Mouse (Mus musculus): ENCODE measurements around the gene Ccnf. TPM values are rescaled to one million over a fixed set of nuclear protein-coding genes. Genes with fewer than 3 reads are reported as not detected.

Ccnf gene
- polyA plus RNA-seq (2014; fragmentation: Illumina TruSeq; extraction: RNeasy Lipid Tissue Mini Kit (QIAGEN cat#74804)), result 5.2 TPM

DNA sequence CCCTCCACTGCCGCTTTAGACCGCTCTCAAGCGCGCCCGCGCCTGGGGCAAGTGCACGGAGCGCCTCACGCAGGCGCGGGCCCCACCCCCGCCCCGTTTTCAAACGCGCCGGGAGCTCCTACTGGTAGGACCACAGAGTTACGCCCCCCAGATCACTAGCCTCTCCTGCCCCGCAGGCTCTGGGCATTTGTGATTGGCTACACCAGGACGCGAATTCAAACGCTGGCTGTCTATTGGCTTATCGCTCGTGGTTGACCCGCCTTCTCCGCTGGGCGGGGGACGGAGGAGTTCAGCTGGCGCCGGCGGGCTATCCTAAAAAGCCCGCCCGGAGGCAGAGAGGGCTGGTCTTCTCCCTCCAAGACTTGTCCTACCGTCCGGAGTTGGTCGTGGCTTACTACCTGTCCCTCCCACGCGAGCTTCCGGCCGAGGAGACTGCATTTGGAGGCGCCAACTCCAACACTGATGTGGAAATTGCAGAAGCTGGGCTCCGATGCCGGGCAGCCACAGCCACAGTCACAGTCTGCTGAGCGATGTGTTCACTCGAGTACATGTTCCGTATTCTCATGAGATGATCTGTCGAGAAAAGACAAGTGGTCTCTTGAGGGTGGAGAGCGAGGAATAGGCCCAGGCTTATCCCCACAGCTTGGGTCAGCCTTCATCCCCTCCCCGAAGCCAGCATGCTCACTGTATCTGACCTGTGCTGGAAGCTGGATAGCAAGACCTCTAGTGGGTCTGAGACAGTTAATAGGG is at the start of gene Ccnf:
Gene Ccnf (minus strand): TSS at position 165 of the 750 bp plus-strand sequence.

DNA sequence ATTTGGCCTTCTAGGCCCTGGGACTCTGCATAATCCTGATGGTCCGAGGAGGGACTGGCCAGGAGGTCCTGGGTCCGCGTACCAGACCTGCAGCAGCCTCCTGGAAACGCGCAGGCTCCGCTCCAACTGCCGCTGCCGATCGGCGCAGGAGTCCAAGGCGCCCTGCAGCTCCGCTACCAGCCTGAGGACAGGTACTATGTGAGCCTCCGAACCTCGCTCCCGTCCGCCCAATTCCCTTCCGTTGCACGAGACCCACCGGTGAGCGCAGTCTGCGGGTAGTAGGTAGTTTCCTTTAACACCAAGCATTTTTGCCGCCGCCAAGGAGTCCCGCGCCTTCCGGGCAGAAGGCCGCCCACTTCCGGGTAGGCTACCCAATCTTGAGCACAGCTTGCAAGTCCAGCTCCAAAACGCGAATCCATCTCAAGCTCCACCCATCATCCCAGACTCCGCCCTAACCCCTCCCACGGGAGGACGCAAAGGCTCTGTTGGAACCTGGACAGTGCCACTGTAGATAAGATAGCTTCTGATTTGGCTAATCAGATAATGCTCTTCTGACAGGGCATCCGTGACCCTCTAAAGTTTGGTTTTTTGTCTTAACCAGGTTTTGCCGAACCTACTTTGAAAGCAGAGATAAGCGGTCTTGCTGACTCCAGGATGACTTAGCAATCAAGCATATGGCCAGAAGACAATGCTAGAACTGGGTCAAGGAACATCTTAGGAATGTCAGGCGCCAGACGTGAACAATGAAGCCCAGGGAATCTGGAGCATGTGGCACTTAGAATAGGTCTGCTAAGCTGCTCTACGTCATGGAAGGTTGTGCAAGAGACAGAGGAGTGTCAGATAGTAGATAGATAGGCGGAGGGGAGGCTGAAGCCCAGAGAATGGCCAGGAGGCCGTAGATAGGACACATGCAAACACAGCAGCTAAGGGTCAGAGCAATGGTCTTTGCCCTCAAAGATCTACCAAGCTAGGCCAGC is 30.6 kb downstream of the Ccnf start, which contains the start of gene Tedc2:
Gene Tedc2 (minus strand): TSS at position 417 of the 977 bp plus-strand sequence.

DNA sequence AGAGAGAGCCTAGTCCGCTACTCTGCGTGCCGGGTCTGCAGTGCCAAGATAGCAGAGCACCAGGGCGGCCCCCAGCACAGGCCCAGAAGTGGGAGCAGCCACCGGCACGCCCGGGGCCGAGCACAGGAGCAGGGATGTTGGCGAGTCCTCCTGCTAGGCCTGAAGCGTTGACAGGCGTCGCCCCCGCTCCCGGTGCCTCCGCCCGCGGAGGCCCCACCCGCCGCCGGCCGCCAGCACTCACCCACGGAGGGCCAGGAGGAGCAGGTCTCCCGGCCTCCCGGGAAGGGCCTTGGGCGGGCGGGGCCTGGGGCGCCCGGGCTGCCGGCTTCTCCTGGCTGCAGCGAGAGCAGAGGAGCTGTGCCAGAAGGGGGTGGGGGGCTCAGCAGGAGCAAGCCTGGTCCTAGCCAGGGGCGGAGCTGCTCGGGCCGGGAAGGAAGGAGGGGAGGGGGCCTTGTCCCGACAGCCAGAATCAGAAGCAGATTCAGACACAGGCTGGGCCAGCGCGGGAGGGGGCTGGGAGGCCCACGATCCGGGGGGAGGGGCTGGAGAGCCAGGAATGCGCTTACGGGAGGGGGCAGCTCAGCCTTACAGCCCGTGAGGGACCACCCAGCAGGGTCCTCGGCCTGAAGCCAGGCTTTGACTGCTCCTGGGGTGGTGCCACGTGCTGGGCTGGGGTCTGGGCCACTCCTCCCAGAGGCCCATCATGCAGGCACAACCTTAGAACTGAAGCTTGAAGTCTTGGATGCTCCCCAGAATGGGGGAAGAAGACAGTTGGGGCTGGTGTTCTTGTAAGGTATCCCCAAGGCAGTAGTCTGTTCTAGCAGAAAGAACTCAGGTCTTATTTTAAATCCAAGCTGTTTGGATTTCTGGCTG is 42.0 kb downstream of the Ccnf start, which contains the start of gene Ntn3:
Gene Ntn3 (minus strand): TSS at position 489 of the 873 bp plus-strand sequence.

DNA sequence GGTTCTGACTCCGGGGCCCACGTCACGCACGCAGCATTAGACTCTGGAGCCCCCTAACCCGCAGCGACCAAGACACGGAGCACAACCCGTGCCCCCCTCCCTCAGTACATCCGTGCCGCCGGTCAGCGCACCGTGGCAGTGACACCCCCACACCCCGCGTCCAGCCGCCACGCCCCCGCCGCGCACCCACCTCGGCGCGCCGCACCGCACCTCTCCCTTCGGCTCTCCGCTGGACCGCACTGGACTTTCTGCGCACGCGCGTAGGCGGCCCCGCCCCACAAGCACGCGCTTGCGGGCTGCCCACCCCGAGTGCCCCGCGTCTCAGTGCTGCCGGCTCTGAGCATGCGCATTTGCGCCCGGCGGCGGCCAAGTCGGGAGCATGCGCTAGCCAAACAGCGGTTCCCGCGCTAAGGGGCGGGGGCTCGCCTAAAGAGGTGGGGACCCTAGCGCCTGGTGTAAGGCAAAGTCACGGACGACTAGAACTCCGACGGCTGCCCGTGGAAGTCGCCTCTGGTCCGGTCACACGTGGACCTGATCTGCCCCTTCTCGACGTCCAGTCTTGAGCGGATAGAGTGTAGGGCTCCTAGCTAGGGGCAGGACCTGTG is 45.9 kb downstream of the Ccnf start, which contains the start of gene Tbc1d24:
Gene Tbc1d24 (minus strand): TSS at position 279 of the 605 bp plus-strand sequence.

Other genes starting within 250 kb of the Ccnf start
- gene Prss27, start 213.3 kb downstream of the Ccnf start, polyA plus RNA-seq (2014; fragmentation: Illumina TruSeq; extraction: RNeasy Lipid Tissue Mini Kit (QIAGEN cat#74804)), result not detected
- gene Kctd5, start 178.0 kb downstream of the Ccnf start, polyA plus RNA-seq (2014; fragmentation: Illumina TruSeq; extraction: RNeasy Lipid Tissue Mini Kit (QIAGEN cat#74804)), result 64.0 TPM
- gene Pdpk1, start 100.6 kb downstream of the Ccnf start, polyA plus RNA-seq (2014; fragmentation: Illumina TruSeq; extraction: RNeasy Lipid Tissue Mini Kit (QIAGEN cat#74804)), result 52.1 TPM
- gene Amdhd2, start 87.7 kb downstream of the Ccnf start, polyA plus RNA-seq (2014; fragmentation: Illumina TruSeq; extraction: RNeasy Lipid Tissue Mini Kit (QIAGEN cat#74804)), result not detected
- 42.9 TPM for gene Atp6v0c, start 81.8 kb downstream of the Ccnf start, polyA plus RNA-seq (2014; fragmentation: Illumina TruSeq; extraction: RNeasy Lipid Tissue Mini Kit (QIAGEN cat#74804))
- 18.2 TPM for gene Tbc1d24, start 45.9 kb downstream of the Ccnf start, polyA plus RNA-seq (2014; fragmentation: Illumina TruSeq; extraction: RNeasy Lipid Tissue Mini Kit (QIAGEN cat#74804))
- 0.48 TPM for gene Ntn3, start 42.0 kb downstream of the Ccnf start, polyA plus RNA-seq (2014; fragmentation: Illumina TruSeq; extraction: RNeasy Lipid Tissue Mini Kit (QIAGEN cat#74804))
- gene Tedc2, start 30.6 kb downstream of the Ccnf start, polyA plus RNA-seq (2014; fragmentation: Illumina TruSeq; extraction: RNeasy Lipid Tissue Mini Kit (QIAGEN cat#74804)), result 4.7 TPM
- not detected for gene Abca17, start 99.6 kb upstream of the Ccnf start, polyA plus RNA-seq (2014; fragmentation: Illumina TruSeq; extraction: RNeasy Lipid Tissue Mini Kit (QIAGEN cat#74804))
- 1.7 TPM for gene Abca3, start 100.5 kb upstream of the Ccnf start, polyA plus RNA-seq (2014; fragmentation: Illumina TruSeq; extraction: RNeasy Lipid Tissue Mini Kit (QIAGEN cat#74804))
- 81.8 TPM for gene Rnps1, start 163.1 kb upstream of the Ccnf start, polyA plus RNA-seq (2014; fragmentation: Illumina TruSeq; extraction: RNeasy Lipid Tissue Mini Kit (QIAGEN cat#74804))
- 15.1 TPM for gene Eci1, start 175.2 kb upstream of the Ccnf start, polyA plus RNA-seq (2014; fragmentation: Illumina TruSeq; extraction: RNeasy Lipid Tissue Mini Kit (QIAGEN cat#74804))
- gene Dnase1l2, start 191.6 kb upstream of the Ccnf start, polyA plus RNA-seq (2014; fragmentation: Illumina TruSeq; extraction: RNeasy Lipid Tissue Mini Kit (QIAGEN cat#74804)), result not detected
- 0.46 TPM for gene E4f1, start 218.8 kb upstream of the Ccnf start, polyA plus RNA-seq (2014; fragmentation: Illumina TruSeq; extraction: RNeasy Lipid Tissue Mini Kit (QIAGEN cat#74804))
- gene Pgp, start 218.9 kb upstream of the Ccnf start, polyA plus RNA-seq (2014; fragmentation: Illumina TruSeq; extraction: RNeasy Lipid Tissue Mini Kit (QIAGEN cat#74804)), result 29.5 TPM
- not detected for gene Bricd5, start 222.4 kb upstream of the Ccnf start, polyA plus RNA-seq (2014; fragmentation: Illumina TruSeq; extraction: RNeasy Lipid Tissue Mini Kit (QIAGEN cat#74804))
- gene Mlst8, start 227.6 kb upstream of the Ccnf start, polyA plus RNA-seq (2014; fragmentation: Illumina TruSeq; extraction: RNeasy Lipid Tissue Mini Kit (QIAGEN cat#74804)), result 5.6 TPM
- gene Caskin1, start 237.1 kb upstream of the Ccnf start, polyA plus RNA-seq (2014; fragmentation: Illumina TruSeq; extraction: RNeasy Lipid Tissue Mini Kit (QIAGEN cat#74804)), result 0.80 TPM

Data from ovary, adult 10 weeks (tissue).